Mouse (Mus musculus) MEL (cell line): ENCODE results near the gene Nolc1.

Experiments used
- CTCF ChIP-seq, 3 experiments: IDR thresholded peaks in 2 of 3; conservative IDR thresholded peaks in 1 of 3; 2 replicates each; pipeline ENCODE4 v1.5.1; 2011 to 2012; ENCODE audit warnings: low read length in 3 of 3, low read depth in 2 of 3, mild to moderate bottlenecking in 2 of 3, improper control_type of control experiment in 1 of 3, inconsistent platforms in 1 of 3, mixed read lengths in 1 of 3, moderate library complexity in 1 of 3; ENCODE audit not compliant: control insufficient read depth in 1 of 3, insufficient read depth in 1 of 3, poor library complexity in 1 of 3, severe bottlenecking in 1 of 3
- E2F4 ChIP-seq: IDR thresholded peaks from 2 replicates; pipeline ENCODE4 v1.6.1; 2011; ENCODE audit warnings: low read depth, low read length, improper control_type of control experiment, borderline replicate concordance
- EP300 ChIP-seq, 2 experiments: IDR thresholded peaks; 2 replicates each; pipeline ENCODE4 v1.6.1; 2011; ENCODE audit warnings: improper control_type of control experiment in 2 of 2, low read length in 2 of 2, low read depth in 1 of 2, mild to moderate bottlenecking in 1 of 2
- ETS1 ChIP-seq: IDR thresholded peaks from 2 replicates; pipeline ENCODE4 v1.6.1; 2012; ENCODE audit warnings: low read depth, mild to moderate bottlenecking, inconsistent platforms, low read length, improper control_type of control experiment, moderate library complexity
- MAX ChIP-seq: IDR thresholded peaks from 2 replicates; pipeline ENCODE4 v1.6.1; 2011; ENCODE audit warnings: low read length, improper control_type of control experiment
- MAZ ChIP-seq: IDR thresholded peaks from 2 replicates; pipeline ENCODE4 v1.6.1; 2012; ENCODE audit warnings: low read depth, mild to moderate bottlenecking, inconsistent platforms, low read length, improper control_type of control experiment
- POLR2A ChIP-seq, 2 experiments: IDR thresholded peaks; 2 replicates each; pipeline ENCODE4 v1.6.1; 2011 to 2012; ENCODE audit warnings: low read length in 2 of 2, mild to moderate bottlenecking in 2 of 2, control low read depth in 1 of 2, improper control_type of control experiment in 1 of 2, low read depth in 1 of 2, moderate library complexity in 1 of 2; ENCODE audit not compliant: control insufficient read depth in 1 of 2, insufficient read depth in 1 of 2, poor library complexity in 1 of 2
- POLR2AphosphoS5 ChIP-seq: IDR thresholded peaks from 2 replicates; pipeline ENCODE4 v1.6.1; 2012; ENCODE audit warnings: low read depth, borderline replicate concordance, mild to moderate bottlenecking, inconsistent platforms, low read length, moderate library complexity, mixed read lengths
- ZKSCAN1 ChIP-seq: IDR thresholded peaks from 2 replicates; pipeline ENCODE4 v1.6.1; 2012; ENCODE audit warnings: low read depth, mild to moderate bottlenecking, inconsistent platforms, low read length, improper control_type of control experiment, moderate library complexity

DNA sequence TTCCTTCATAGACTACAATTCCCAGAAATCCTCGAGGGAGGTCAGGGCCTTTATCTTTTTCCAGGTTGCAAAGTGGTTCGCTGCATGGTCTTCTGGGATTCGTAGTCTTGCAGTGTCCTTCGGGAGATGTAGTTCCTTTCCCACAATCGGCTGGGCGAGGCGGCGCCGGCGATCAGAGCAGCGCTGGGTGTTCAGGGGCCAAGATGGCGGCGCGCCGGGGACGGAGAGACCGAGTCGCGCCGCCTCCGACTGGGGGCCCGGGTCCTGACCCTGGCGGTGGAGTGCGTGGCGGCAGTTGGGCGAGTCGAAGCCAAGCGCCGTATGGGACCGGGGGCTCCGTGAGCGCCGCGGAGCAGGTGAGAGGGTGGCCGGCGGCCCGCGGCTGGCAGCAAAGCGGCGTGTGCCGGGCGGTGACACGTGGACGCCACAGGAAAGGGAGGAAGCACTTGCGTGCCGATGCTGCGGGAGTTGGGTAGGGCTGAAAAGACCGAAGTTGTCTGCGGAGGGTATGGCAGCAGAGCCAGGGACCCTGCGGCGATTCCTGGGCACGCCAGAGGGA lies 19.2 kb upstream of the Nolc1 start:
- TF ChIP-seq CTCF (IDR thresholded peaks at IDR 0.05 in 2 of 3, conservative IDR thresholded peaks at IDR 0.05 in 1 of 3; ENCODE audit: control insufficient read depth in 1 of 3, insufficient read depth in 1 of 3, low read depth in 2 of 3, low read length in 3 of 3, poor library complexity in 1 of 3, severe bottlenecking in 1 of 3) (no peak), EP300 (IDR thresholded peaks at IDR 0.05; ENCODE audit: low read depth in 1 of 2, low read length in 2 of 2) (no peak; a peak in 2 of 4 replicates), POLR2A (IDR thresholded peaks at IDR 0.05; ENCODE audit: control insufficient read depth in 1 of 2, insufficient read depth in 1 of 2, low read depth in 1 of 2, low read length in 2 of 2, poor library complexity in 1 of 2) (peak; percentile 87 to 91), MAZ (0 out of 2 replicates have a peak, but pooled peaks have one; percentile 6), MAX (no peak), ETS1 (no peak), ZKSCAN1 (no peak), E2F4 (peak; percentile 70), POLR2AphosphoS5 (0 out of 2 replicates have a peak, but pooled peaks have one; percentile 33)
